Mouse (Mus musculus): ENCODE results near the gene Syt16. TPM values are rescaled to one million over a fixed set of nuclear protein-coding genes. Genes with fewer than 3 reads are reported as not detected.

The Syt16 gene
- total RNA-seq, 2 experiments from 2014 or later: 96.3 to 101 TPM

DNA sequence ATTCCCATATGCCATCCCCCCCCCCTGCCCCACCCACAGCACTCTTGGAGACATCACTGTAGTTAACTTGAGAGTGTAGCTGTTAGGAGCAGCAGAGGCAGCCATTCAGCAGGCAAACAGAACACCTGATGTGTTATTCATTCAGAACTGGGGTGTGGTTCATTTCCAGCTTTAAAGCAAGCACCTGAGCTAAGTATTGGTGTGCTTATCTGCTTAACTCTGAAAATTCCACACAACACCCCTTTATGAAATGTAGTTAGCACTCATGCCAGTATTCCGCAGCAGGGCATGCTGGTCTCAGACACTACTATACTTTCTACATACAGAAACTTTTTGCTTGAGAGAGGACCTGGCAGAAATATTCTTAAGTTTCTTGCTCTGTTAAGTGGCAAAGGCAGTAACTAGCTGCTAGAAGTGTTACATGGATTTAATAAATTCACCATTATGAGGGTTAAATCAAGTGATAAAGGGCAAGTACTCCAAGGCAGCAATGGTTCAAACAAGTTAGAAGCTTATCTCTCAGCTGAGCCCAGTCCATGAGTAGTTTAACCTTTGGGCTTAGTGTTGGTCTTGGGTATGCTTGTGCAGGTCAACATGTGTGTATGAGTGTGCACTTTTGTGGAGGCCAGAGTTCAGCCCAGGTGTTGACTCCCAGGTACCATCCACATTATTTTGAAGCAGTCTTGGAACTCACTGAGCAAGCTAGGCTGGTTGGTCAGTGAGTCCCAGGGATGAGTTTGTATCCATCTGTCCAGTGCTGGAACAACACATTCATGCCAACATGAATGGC is 92.1 kb downstream of the Syt16 start:
- DNase-seq (ENCODE audit: low spot score in 2 of 2): no peak
- intact Hi-C loops (cut with DNase I): no loop called here

DNA sequence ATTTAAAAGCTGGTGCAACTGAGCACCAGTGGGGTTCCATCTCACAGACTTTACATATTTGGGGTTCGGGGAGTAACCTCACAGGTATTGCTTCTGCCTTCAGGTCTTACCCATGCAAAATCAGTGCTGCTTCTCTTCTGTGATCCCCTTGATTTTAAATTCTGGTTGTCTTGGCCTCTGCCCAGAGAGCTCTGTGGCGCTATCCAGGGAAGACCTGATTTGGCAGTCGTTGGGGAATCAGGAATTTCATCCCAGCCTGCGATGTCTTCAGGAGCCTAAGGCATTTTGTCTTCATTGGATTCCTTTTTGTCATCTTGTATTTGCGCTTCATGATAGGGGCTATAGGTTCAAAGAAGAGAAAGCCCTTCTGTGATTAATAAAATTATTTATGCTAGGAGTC is 95.1 kb downstream of the Syt16 start:
- DNase-seq (ENCODE audit: low spot score in 2 of 2): no peak
- intact Hi-C loops (cut with DNase I): no loop called here

DNA sequence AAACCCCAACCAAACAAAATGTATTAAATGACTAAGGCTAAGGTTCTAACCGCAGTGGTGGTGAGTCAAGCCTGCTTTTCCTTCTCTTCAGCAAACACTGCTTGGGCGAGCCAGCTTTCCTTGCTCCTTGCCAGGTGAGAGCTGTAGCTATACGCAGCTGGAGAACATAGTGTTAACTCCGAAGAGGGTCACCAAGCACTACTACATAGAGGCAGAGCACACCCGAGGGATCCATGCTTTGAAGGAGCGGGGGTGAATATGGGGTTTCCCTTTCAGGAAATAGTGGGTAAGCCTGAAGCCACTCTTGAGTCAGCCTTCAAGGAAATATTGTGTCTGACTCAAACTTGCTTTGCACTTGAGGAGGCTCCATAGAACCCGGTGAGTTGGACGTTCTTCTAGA is 95.6 kb downstream of the Syt16 start:
- intact Hi-C loops (cut with DNase I): no loop called here
- DNase-seq (ENCODE audit: low spot score in 2 of 2): no peak

DNA sequence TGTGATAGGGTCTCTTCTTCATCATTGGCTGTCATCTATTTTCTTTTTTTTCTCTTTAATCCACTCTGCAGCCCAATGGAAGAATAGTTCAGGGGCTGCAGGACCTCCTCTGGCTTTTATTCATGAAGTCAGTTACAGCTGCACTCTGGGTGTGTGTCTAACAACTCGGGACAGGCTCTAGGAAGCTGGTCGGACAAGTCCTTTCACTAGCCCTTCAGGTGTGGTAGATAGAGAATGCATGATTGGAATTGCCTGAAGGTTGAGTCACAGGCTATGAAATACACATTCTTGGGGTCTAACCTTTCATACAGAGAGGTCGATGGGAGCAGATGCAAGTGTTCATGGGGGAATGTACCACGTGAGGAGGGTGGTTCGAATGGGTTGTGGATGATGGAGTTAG is 97.2 kb downstream of the Syt16 start:
- DNase-seq (ENCODE audit: low spot score in 2 of 2): no peak
- intact Hi-C loops (cut with DNase I): no loop called here

DNA sequence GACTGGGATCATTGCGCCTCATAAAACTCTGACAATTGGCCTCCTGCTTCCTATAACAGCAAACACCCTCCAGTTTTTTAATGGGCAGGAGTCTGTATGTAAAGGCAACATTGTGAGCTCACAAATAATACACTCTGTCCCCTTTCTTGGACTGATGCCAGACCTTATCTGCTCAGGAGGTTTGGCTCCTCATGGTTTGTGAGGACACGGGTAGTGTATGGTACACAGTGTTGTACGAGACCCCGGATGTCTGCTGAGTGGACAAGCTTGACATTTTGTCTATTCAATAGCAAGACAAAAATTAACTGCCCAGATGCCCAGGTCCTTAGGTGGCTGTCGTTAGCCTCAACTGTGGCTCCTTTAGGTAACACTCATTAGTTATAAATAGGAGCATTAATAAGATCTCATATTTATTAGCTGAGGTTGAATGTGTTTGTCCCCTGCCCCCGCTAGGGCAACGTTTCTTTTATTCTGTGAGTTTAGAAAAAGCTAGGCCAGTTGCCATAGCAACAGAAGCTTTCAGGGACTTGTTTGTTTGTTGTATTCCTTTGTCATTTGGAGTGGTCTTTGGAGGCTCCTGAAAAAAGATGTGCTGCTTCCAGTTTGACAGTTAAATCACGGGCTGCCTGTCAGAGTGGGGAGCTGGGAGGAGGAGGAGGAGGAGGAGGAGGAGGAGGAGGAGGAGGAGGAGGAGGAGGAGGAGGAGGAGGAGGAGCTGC is 101.3 kb downstream of the Syt16 start:
- intact Hi-C loops (cut with DNase I): no loop called here
- DNase-seq (ENCODE audit: low spot score in 2 of 2): no peak

DNA sequence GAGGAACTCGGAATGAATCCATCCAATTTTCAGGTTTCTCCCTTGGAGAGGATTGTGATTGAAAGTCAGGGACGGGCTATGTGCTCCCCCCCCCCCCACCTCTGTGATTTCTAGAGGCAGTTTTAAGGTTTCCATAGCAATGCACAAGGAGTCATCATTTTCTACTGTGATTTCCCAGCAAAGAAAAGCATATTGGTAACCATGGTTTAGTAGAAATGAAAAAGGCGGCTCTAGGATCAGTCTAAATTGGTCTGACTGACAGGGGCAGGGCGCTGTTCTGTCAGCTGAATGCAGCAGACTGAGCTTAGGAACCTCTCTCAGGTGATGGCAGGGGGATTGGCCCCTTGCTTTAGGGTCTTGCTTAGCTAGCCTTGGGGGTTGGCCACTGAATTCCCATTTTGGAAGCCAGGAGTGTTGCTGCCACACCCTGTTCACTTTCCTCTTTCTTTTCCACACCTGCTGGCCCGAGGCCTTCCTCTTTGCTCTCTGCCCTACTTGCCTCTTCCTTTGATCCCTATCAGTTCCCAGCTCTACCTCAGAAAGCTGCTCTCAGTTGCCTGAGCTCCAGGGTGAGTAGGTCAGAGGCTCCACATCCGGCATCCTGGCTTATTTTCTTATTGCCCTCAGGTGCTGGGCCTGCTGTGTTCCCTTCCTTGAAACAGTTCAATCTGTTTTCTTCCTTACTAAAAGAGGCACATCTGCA is 108.5 kb downstream of the Syt16 start:
- intact Hi-C loops (cut with DNase I): loop anchor here (5.0 kb wide), 2 partner anchors 49 to 181 kb away; no protein-coding TSS in a partner anchor
- no peak for DNase-seq (ENCODE audit: low spot score in 2 of 2)

DNA sequence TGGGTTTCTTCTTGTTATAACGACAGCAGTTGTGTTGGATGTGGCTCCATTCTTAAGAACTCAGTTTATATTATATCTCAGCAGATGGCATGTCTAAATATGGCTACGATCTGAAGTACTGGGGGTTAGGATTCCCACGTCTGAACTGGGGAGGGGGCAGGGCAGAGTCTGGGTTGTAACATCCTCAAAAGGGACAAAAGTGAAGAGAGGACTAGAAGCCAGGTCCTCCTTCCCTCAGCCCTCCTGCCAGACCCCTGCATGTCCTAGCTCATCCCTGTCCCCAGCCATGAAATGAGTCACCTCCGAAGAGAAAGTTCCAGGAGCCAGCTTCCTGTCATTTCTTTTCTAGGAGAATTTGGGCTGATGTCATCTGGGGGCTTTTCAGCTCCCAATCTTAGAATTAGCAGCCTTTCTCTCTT is 111.2 kb downstream of the Syt16 start:
- peak; percentile 51 to 92 for DNase-seq (ENCODE audit: low spot score in 2 of 2)
- intact Hi-C loops (cut with DNase I): loop anchor here (2.0 to 5.0 kb wide), 3 partner anchors 28 to 179 kb away; no protein-coding TSS in a partner anchor

DNA sequence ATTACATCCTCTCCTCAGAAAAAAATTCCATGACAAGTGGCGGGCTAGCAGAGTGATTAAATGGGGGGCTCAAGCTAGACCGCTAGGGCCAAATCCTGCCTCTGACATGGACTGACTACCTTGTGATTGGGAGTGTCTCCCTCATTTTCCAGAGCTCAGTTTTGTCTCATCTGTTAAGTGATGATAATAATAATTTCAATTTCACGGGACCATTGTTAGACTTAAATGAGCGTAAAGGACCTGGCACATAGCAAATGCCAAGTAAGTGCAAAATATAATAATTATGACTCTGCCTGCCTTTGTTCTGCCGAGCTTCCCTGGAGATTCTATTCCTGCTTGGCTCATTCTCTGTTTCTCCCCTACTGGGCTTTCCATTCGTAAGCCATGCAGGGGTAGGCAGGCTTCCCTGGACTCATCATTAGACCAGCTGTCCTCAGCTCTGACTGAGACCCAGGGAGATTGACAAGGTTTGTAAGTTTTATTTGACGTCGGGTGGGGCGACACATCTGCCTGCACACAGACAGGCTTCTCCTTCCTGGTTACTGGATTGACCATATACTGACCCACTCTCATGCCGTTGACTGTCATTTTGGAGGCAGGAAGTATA is 112.1 kb downstream of the Syt16 start:
- intact Hi-C loops (cut with DNase I): loop anchor here (2.0 to 5.0 kb wide), 3 partner anchors 29 to 178 kb away; no protein-coding TSS in a partner anchor
- no peak for DNase-seq (ENCODE audit: low spot score in 2 of 2)

DNA sequence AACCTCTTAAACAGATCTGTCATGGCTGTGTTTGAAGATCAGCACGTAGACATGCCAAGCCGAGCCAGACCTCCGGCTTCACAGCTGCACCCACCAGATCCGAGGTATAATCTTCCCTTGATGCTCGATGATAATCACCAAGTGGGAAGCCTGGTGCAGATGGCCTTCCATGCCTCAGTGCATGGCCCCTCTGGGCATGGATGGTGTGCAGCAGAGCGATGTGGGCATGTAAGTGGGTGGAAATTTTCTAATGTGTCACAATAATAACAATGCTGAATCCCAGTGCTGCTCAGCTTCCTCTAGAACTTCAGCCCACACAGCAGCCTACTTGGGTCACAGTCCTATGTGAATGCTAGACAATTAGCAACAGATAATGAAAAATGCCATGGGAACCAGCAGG is 119.4 kb downstream of the Syt16 start:
- no peak for DNase-seq (ENCODE audit: low spot score in 2 of 2)
- intact Hi-C loops (cut with DNase I): no loop called here

DNA sequence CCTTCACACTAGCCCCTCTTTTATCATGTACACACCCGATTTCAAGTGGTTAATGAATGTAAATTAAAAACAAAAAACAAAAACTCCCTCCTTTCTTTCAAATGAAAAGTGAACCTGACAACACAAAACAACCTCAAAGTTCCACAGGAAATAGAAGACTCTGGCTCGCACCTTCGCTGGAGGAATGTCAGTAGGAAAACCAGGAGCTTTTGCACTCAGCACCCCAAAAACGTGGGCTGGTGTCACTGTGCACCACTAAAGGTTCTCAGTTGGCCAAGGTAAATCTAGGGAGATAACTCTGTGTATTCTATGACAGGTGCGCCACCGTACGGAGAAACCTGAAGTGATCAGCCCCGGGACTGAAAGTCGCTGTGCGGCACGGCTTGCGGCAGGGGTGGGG is 128.3 kb downstream of the Syt16 start:
- DNase-seq (ENCODE audit: low spot score in 2 of 2): no peak
- intact Hi-C loops (cut with DNase I): no loop called here

DNA sequence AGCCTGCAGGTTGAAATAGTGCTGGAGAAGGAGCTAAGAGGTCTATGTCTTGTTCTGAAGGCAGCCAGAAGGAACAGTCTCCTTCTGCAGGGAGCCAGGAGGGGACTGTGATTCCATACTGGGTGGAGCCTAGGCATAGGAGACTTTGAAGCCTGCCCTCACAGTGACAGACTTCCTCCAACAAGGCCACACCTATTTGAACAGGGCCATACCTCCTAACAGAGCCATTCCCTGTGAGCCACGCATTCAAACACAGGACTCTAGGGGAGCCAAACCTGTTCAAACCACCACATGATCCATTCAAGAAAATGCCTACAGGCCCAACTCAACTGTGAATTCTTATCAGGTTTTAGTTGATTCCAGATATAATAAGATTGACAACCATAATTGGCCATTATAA is 130.8 kb downstream of the Syt16 start:
- DNase-seq (ENCODE audit: low spot score in 2 of 2): no peak
- intact Hi-C loops (cut with DNase I): no loop called here

DNA sequence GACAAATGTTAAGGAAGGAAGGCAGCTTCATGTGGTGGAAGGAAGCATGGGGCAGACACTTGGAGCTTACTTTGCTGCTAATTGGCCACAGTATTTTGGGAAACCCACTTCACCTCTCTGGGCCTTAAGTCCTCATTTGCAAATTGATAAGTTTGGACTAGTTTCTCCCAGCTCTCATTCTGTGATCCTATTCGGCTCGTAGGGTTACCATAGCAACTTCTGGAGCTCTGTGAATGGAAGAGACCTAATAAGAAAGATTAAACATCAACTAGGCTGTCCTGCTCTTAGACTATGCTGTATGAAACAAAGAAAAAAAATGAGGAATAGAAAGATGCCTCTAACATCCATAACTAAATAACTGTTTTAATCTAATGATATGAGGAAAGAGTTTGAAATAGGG is 134.3 kb downstream of the Syt16 start:
- intact Hi-C loops (cut with DNase I): no loop called here
- no peak for DNase-seq (ENCODE audit: low spot score in 2 of 2)

DNA sequence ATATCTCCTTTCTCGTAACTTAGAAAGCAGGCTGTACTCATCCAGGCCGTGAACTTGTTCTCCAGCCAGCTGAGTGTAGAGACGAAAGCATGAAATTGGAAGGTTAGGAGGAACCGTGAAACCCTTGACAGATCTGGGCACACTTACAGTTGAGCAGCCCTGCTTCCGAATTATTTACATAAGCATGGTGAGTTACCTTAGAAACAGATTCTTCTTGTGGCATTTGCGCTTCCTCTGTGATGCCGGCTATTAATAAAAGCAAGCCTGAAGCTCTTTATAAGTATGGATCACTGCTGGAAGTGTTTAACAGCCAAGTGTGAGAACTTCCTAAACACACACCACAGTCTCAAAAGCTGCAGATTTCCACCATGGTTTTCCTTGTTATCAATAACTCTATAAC is 144.7 kb downstream of the Syt16 start:
- intact Hi-C loops (cut with DNase I): no loop called here
- DNase-seq (ENCODE audit: low spot score in 2 of 2): peak; percentile 47 to 65

DNA sequence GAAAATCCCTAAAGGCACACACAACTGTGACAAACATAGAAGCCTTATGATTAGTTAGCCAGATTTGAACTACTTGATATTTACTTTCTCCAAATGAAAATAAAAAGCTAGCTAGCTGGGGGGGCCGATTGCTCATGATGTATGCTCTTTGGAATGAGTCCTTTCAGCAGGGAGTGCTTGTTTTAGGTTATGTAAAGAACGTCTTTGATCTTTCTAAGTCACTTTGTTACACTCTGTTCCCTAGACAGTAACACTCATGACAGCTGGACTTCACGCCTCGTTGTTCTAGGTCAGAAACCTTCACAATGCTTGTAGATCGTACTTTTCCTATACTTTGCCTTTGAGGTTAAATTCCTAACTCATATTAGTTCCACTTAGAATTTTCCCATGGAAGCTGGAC is 146.9 kb downstream of the Syt16 start:
- no peak for DNase-seq (ENCODE audit: low spot score in 2 of 2)
- intact Hi-C loops (cut with DNase I): no loop called here

DNA sequence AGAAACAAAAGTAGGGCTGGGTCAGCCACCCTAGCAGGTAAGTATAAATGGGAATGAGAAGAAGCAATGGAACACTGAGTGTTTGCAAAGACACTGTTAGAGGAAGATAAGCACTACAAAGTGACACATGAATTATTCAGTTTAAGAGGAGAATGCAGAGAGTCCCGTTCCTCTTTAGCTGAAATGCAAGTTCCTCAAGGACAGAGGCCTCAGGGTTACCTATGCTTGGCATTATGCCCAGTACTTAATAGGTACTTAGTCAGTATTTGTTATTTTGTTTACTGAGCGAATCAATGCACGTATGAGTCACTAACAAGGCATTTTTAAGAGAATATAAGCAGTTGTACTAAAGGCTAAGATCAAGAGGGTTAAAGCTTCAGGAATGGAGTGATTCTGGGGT is 163.3 kb downstream of the Syt16 start:
- no peak for DNase-seq (ENCODE audit: low spot score in 2 of 2)
- intact Hi-C loops (cut with DNase I): no loop called here

DNA sequence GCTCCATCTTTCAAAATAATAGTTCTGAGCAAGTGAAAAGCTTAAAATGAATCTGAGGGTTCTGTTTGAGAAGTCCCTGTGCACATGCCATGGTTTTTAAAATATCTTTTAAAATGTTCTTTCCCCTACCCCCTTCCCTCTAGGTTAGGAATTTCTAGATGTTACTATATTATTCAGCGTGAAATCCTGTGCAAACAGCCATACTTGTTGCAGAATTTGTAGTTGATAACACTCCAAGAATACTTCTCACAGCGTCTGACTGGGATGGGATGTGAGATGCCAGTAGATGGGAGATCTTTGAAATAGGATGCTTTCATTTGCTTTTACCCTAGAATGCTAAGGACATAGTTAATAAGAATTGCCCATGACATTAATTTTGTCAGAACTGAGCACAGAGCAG is 165.6 kb downstream of the Syt16 start:
- DNase-seq (ENCODE audit: low spot score in 2 of 2): peak in 1 of 2 experiments; percentile 70
- intact Hi-C loops (cut with DNase I): no loop called here

DNA sequence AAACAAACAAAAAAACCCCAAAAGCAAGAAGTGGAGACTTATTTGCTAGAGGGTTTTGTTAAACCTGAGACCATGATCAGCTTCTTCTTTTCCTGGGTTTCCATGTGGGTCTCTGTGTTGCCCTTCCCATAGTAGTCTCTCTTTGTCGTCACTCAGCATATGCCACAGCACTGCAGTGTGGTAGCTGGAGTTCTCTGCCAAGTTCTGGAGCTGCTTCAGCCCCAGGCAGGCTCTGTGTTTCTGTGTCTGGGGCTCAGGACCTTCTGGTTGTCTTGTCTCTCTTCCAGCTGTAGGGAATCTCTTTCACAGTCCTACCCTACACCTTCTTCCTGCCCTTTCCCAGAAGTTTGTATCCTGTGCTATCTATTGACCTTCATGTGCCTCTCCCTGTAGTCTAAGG is 173.8 kb downstream of the Syt16 start:
- no peak for DNase-seq (ENCODE audit: low spot score in 2 of 2)
- intact Hi-C loops (cut with DNase I): no loop called here

DNA sequence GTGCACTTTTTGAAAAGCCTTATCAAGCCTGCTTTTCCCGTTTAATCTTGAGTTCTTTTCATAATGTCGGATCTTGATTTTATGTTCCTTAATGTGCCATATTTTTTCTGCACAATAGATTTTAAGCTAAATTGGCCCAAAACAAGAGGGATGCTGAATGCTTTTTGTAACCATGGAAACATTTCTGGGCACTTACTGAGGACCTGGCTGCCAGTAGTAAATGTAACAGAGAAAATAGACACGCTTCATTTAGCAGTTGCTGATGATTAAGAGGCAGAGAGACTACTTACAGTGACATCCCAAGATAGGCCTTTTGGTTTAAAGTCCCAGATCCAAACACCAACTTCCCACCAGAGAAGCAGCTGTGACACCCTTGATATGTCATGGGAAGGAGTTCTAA is 176.4 kb downstream of the Syt16 start:
- DNase-seq (ENCODE audit: low spot score in 2 of 2): peak; percentile 32 to 65
- intact Hi-C loops (cut with DNase I): no loop called here

DNA sequence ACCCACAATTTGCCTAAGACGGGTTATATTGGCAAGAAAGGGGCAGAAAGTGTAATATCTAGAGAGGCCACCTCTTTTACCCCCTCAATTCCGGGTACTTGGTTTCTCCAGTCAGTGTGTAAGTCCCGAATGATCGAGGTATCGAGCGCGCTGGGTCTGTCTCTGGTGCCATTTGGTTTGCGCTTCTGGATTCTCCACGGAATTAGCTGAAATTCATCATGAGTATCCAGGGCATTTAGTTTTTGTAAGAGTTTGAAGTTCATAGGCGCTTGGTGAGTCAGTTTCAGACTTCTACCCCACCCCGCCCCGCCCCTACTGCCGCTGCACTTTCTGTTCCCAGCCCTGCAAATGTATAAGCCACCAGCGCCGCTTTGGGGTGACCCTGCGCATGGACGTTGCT is 187.1 kb downstream of the Syt16 start:
- intact Hi-C loops (cut with DNase I): no loop called here
- DNase-seq (ENCODE audit: low spot score in 2 of 2): no peak

DNA sequence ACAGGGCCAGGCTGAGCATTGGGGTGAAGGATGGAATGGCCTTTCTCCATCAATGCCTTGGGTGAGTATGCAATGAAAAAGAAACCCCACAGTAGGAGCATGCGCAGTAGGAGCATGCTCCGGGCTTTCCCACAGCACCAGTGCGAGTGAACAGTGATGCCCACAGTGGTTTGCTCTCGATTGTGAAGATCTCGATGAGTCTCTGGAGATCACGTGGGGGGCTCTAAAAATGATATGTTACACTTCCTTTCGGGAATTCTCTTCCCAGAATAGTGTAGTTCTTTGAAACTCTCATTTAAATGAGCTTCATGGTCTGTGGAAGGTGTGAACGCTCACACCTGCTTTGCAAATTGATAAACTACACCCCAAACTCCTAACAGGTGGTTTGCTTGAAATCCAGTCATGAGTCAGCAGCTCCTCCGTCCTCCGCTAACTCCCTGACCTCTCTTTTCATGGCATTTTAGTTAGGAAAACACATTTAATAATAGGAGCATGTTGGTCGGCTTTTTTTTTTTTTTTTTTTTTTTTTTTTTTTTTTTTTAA is 190.9 kb downstream of the Syt16 start:
- peak; percentile 21 to 88 for DNase-seq (ENCODE audit: low spot score in 2 of 2)
- intact Hi-C loops (cut with DNase I): loop anchor here (5.0 kb wide), 3 partner anchors 44 to 126 kb away; no protein-coding TSS in a partner anchor
